Mouse (Mus musculus): Measurements from ENCODE around the gene Ppm1b. TPM values are rescaled to one million over a fixed set of nuclear protein-coding genes. Genes with fewer than 3 reads are reported as not detected.

The Ppm1b gene
- polyA plus RNA-seq, 1 experiment from 2014 or later: 73.7 TPM

GRCm38 (mm10) chr17:85030651-85031050, 74.1 kb downstream of the Ppm1b start:
- Histone ChIP-seq H3K27me3 (replicated peaks; ENCODE audit: control insufficient read depth, insufficient read depth, low read length) (no peaks in the 10 kb centered on the region), H3K4me1 (ENCODE audit: control insufficient read depth, insufficient read depth, low read length) (no peaks in the 10 kb centered on the region), H3K9me3 (ENCODE audit: control insufficient read depth, low read length) (no peaks in the 10 kb centered on the region), H3K4me3 (ENCODE audit: low read depth, low read length) (no peak overlapping the region), H3K9ac (ENCODE audit: low read depth, low read length) (no peak overlapping the region), H3K4me2 (ENCODE audit: low read depth, low read length) (no peak overlapping the region), H3K27ac (replicated peaks; ENCODE audit: low read depth, low read length) (no peak overlapping the region), H3K36me3 (ENCODE audit: control insufficient read depth, insufficient read depth, low read length) (no peaks in the 10 kb centered on the region)
- WGBS: 81% methylated on average over 5 of the region's 5 CpGs
- ATAC-seq (ENCODE audit: low read depth) (no peak), DNase-seq (ENCODE audit: low spot score) (no peak)

- Histone ChIP-seq H3K4me3 (ENCODE audit: low read depth, low read length) (no peak overlapping the region), H3K4me2 (ENCODE audit: low read depth, low read length) (no peak overlapping the region), H3K9ac (ENCODE audit: low read depth, low read length) (no peak overlapping the region), H3K36me3 (ENCODE audit: control insufficient read depth, insufficient read depth, low read length) (no peaks in the 10 kb centered on the region), H3K27ac (replicated peaks; ENCODE audit: low read depth, low read length) (no peak overlapping the region), H3K27me3 (replicated peaks; ENCODE audit: control insufficient read depth, insufficient read depth, low read length) (no peaks in the 10 kb centered on the region), H3K4me1 (ENCODE audit: control insufficient read depth, insufficient read depth, low read length) (no peaks in the 10 kb centered on the region), H3K9me3 (ENCODE audit: control insufficient read depth, low read length) (no peaks in the 10 kb centered on the region)
- DNase-seq (ENCODE audit: low spot score) (no peak), ATAC-seq (ENCODE audit: low read depth) (no peak)
- WGBS: 82% methylated on average over 3 of the region's 3 CpGs
Measured at GRCm38 (mm10) chr17:85033087-85033486, 76.5 kb downstream of the Ppm1b start.

GRCm38 (mm10) chr17:85034068-85034467, 77.5 kb downstream of the Ppm1b start:
- Histone ChIP-seq H3K27ac (replicated peaks; ENCODE audit: low read depth, low read length) (no peak overlapping the region), H3K4me3 (ENCODE audit: low read depth, low read length) (no peak overlapping the region), H3K9me3 (ENCODE audit: control insufficient read depth, low read length) (no peaks in the 10 kb centered on the region), H3K9ac (ENCODE audit: low read depth, low read length) (no peak overlapping the region), H3K4me1 (ENCODE audit: control insufficient read depth, insufficient read depth, low read length) (no peaks in the 10 kb centered on the region), H3K36me3 (ENCODE audit: control insufficient read depth, insufficient read depth, low read length) (no peaks in the 10 kb centered on the region), H3K4me2 (ENCODE audit: low read depth, low read length) (no peak overlapping the region), H3K27me3 (replicated peaks; ENCODE audit: control insufficient read depth, insufficient read depth, low read length) (no peaks in the 10 kb centered on the region)
- WGBS: 61% methylated on average over 11 of the region's 11 CpGs
- ATAC-seq (ENCODE audit: low read depth) (0 out of 2 replicates have a peak, but pooled peaks have one; percentile 55), DNase-seq (ENCODE audit: low spot score) (no peak)

GRCm38 (mm10) chr17:85037855-85038254, 81.3 kb downstream of the Ppm1b start:
- DNase-seq (ENCODE audit: low spot score) (no peak), ATAC-seq (ENCODE audit: low read depth) (no peak)
- H3K27me3 ChIP-seq (replicated peaks; ENCODE audit: control insufficient read depth, insufficient read depth, low read length): no peaks in the 10 kb centered on the region
- no peaks in the 10 kb centered on the region for H3K36me3 ChIP-seq (ENCODE audit: control insufficient read depth, insufficient read depth, low read length)
- H3K9ac ChIP-seq (ENCODE audit: low read depth, low read length): no peak overlapping the region
- WGBS: 81% methylated on average over 5 of the region's 5 CpGs
- H3K9me3 ChIP-seq (ENCODE audit: control insufficient read depth, low read length): no peaks in the 10 kb centered on the region
- H3K4me1 ChIP-seq (ENCODE audit: control insufficient read depth, insufficient read depth, low read length): no peaks in the 10 kb centered on the region
- H3K4me2 ChIP-seq (ENCODE audit: low read depth, low read length): no peak overlapping the region
- no peak overlapping the region for H3K27ac ChIP-seq (replicated peaks; ENCODE audit: low read depth, low read length)
- no peak overlapping the region for H3K4me3 ChIP-seq (ENCODE audit: low read depth, low read length)

- H3K4me1 ChIP-seq (ENCODE audit: control insufficient read depth, insufficient read depth, low read length): no peaks in the 10 kb centered on the region
- H3K9ac ChIP-seq (ENCODE audit: low read depth, low read length): no peak overlapping the region
- H3K27me3 ChIP-seq (replicated peaks; ENCODE audit: control insufficient read depth, insufficient read depth, low read length): no peaks in the 10 kb centered on the region
- no peak overlapping the region for H3K4me3 ChIP-seq (ENCODE audit: low read depth, low read length)
- ATAC-seq (ENCODE audit: low read depth) (no peak), DNase-seq (ENCODE audit: low spot score) (no peak)
- WGBS: 81% methylated on average over 4 of the region's 4 CpGs
- no peaks in the 10 kb centered on the region for H3K9me3 ChIP-seq (ENCODE audit: control insufficient read depth, low read length)
- no peaks in the 10 kb centered on the region for H3K36me3 ChIP-seq (ENCODE audit: control insufficient read depth, insufficient read depth, low read length)
- no peak overlapping the region for H3K4me2 ChIP-seq (ENCODE audit: low read depth, low read length)
- no peak overlapping the region for H3K27ac ChIP-seq (replicated peaks; ENCODE audit: low read depth, low read length)
Measured at GRCm38 (mm10) chr17:85038311-85038710, 81.8 kb downstream of the Ppm1b start.

GRCm38 (mm10) chr17:85038761-85039160, 82.2 kb downstream of the Ppm1b start:
- H3K4me2 ChIP-seq (ENCODE audit: low read depth, low read length): no peak overlapping the region
- no peak overlapping the region for H3K27ac ChIP-seq (replicated peaks; ENCODE audit: low read depth, low read length)
- H3K36me3 ChIP-seq (ENCODE audit: control insufficient read depth, insufficient read depth, low read length): no peaks in the 10 kb centered on the region
- ATAC-seq (ENCODE audit: low read depth) (no peak), DNase-seq (ENCODE audit: low spot score) (no peak)
- H3K27me3 ChIP-seq (replicated peaks; ENCODE audit: control insufficient read depth, insufficient read depth, low read length): no peaks in the 10 kb centered on the region
- 94% methylated on average over 5 of the region's 5 CpGs for WGBS
- no peaks in the 10 kb centered on the region for H3K9me3 ChIP-seq (ENCODE audit: control insufficient read depth, low read length)
- H3K4me3 ChIP-seq (ENCODE audit: low read depth, low read length): no peak overlapping the region
- no peaks in the 10 kb centered on the region for H3K4me1 ChIP-seq (ENCODE audit: control insufficient read depth, insufficient read depth, low read length)
- no peak overlapping the region for H3K9ac ChIP-seq (ENCODE audit: low read depth, low read length)

- no peaks in the 10 kb centered on the region for H3K4me1 ChIP-seq (ENCODE audit: control insufficient read depth, insufficient read depth, low read length)
- no peaks in the 10 kb centered on the region for H3K9me3 ChIP-seq (ENCODE audit: control insufficient read depth, low read length)
- 65% methylated on average over 7 of the region's 7 CpGs for WGBS
- DNase-seq (ENCODE audit: low spot score) (no peak), ATAC-seq (ENCODE audit: low read depth) (no peak)
- H3K27me3 ChIP-seq (replicated peaks; ENCODE audit: control insufficient read depth, insufficient read depth, low read length): no peaks in the 10 kb centered on the region
- no peak overlapping the region for H3K4me3 ChIP-seq (ENCODE audit: low read depth, low read length)
- no peak overlapping the region for H3K4me2 ChIP-seq (ENCODE audit: low read depth, low read length)
- no peak overlapping the region for H3K9ac ChIP-seq (ENCODE audit: low read depth, low read length)
- H3K27ac ChIP-seq (replicated peaks; ENCODE audit: low read depth, low read length): no peak overlapping the region
- no peaks in the 10 kb centered on the region for H3K36me3 ChIP-seq (ENCODE audit: control insufficient read depth, insufficient read depth, low read length)
Measured at GRCm38 (mm10) chr17:85040913-85041312, 84.4 kb downstream of the Ppm1b start.

GRCm38 (mm10) chr17:85042419-85042818, 85.9 kb downstream of the Ppm1b start:
- H3K27ac ChIP-seq (replicated peaks; ENCODE audit: low read depth, low read length): no peak overlapping the region
- H3K9me3 ChIP-seq (ENCODE audit: control insufficient read depth, low read length): no peaks in the 10 kb centered on the region
- no peaks in the 10 kb centered on the region for H3K36me3 ChIP-seq (ENCODE audit: control insufficient read depth, insufficient read depth, low read length)
- DNase-seq (ENCODE audit: low spot score): no peak
- H3K9ac ChIP-seq (ENCODE audit: low read depth, low read length): no peak overlapping the region
- H3K4me2 ChIP-seq (ENCODE audit: low read depth, low read length): no peak overlapping the region
- H3K4me3 ChIP-seq (ENCODE audit: low read depth, low read length): no peak overlapping the region
- H3K4me1 ChIP-seq (ENCODE audit: control insufficient read depth, insufficient read depth, low read length): no peaks in the 10 kb centered on the region
- ATAC-seq (ENCODE audit: low read depth): no peak
- H3K27me3 ChIP-seq (replicated peaks; ENCODE audit: control insufficient read depth, insufficient read depth, low read length): no peaks in the 10 kb centered on the region
- 77% methylated on average over 6 of the region's 6 CpGs for WGBS

- Histone ChIP-seq H3K36me3 (ENCODE audit: control insufficient read depth, insufficient read depth, low read length) (no peaks in the 10 kb centered on the region), H3K9ac (ENCODE audit: low read depth, low read length) (no peak overlapping the region), H3K4me2 (ENCODE audit: low read depth, low read length) (no peak overlapping the region), H3K27me3 (replicated peaks; ENCODE audit: control insufficient read depth, insufficient read depth, low read length) (no peaks in the 10 kb centered on the region), H3K4me1 (ENCODE audit: control insufficient read depth, insufficient read depth, low read length) (no peaks in the 10 kb centered on the region), H3K4me3 (ENCODE audit: low read depth, low read length) (no peak overlapping the region), H3K9me3 (ENCODE audit: control insufficient read depth, low read length) (no peaks in the 10 kb centered on the region), H3K27ac (replicated peaks; ENCODE audit: low read depth, low read length) (no peak overlapping the region)
- no peak for ATAC-seq (ENCODE audit: low read depth)
- no peak for DNase-seq (ENCODE audit: low spot score)
- WGBS: 86% methylated on average over 6 of the region's 6 CpGs
Measured at GRCm38 (mm10) chr17:85043404-85043816, 86.9 kb downstream of the Ppm1b start.

Measured in embryonic facial prominence, embryonic 14.5 days (tissue).